Mouse (Mus musculus) heart, postnatal 36 days (tissue): Measurements from ENCODE around the gene C330021F23Rik. TPM values are rescaled to one million over a fixed set of nuclear protein-coding genes. Genes with fewer than 3 reads are reported as not detected.

Experiments
- DNase-seq, 2 experiments: peaks; one replicate each; pipeline ENCODE4 v3.0.0; 2021 to 2022
- intact Hi-C: fragments of 180-260 bp; cut with DNase I; formaldehyde crosslinking; loops from one replicate; pipeline ENCODE4 v1.15.1; 2025
- total RNA-seq, 2 experiments: library from RNA; stranded (reverse); gene quantifications; 2 replicates each; pipeline ENCODE4 v1.2.3; 2021

C330021F23Rik gene
- total RNA-seq, 2 experiments from 2014 or later: not detected

GRCm38 (mm10) chr8:3631478-3631875 is 63.7 kb downstream of the C330021F23Rik start:
- intact Hi-C loops: no loop called here
- no peak for DNase-seq

Other genes with a start within 250 kb of the C330021F23Rik start
- gene A430078G23Rik, start 214.6 kb upstream of the C330021F23Rik start, total RNA-seq: under 1 TPM; 0.30 to 0.53 TPM
- gene Arhgef18, start 175.0 kb upstream of the C330021F23Rik start, total RNA-seq: 10 to 100 TPM; 18.7 to 20.4 TPM
- gene Pex11g, start 100.3 kb upstream of the C330021F23Rik start, total RNA-seq: 1 to 10 TPM; 3.2 to 4.1 TPM
- not detected for gene Tex45, start 97.1 kb upstream of the C330021F23Rik start, total RNA-seq
- gene Zfp358, start 74.9 kb upstream of the C330021F23Rik start, total RNA-seq: 10 to 100 TPM; 30.3 to 31.3 TPM
- gene Mcoln1, start 67.5 kb upstream of the C330021F23Rik start, total RNA-seq: 10 to 100 TPM; 22.9 to 23.2 TPM
- 10 to 100 TPM in 1 of 2 experiments, 1 to 10 TPM in 1; 8.1 to 14.3 TPM for gene Pnpla6, start 52.6 kb upstream of the C330021F23Rik start, total RNA-seq
- 1 to 10 TPM; 1.1 to 1.4 TPM for gene Camsap3, start 19.3 kb downstream of the C330021F23Rik start, total RNA-seq
- gene Xab2, start 53.3 kb downstream of the C330021F23Rik start, total RNA-seq: 10 to 100 TPM; 17.1 to 17.5 TPM
- gene Pet100, start 53.6 kb downstream of the C330021F23Rik start, total RNA-seq: 10 to 100 TPM; 77.5 to 81.7 TPM
- not detected for gene Pcp2, start 57.6 kb downstream of the C330021F23Rik start, total RNA-seq
- 1 to 10 TPM; 4.4 to 6.4 TPM for gene Stxbp2, start 63.0 kb downstream of the C330021F23Rik start, total RNA-seq
- 1 to 10 TPM in 1 of 2 experiments, under 1 TPM in 1; 0.84 to 1.6 TPM for gene Retn, start 87.8 kb downstream of the C330021F23Rik start, total RNA-seq
- under 1 TPM; 0.39 to 0.46 TPM for gene Mcemp1, start 97.8 kb downstream of the C330021F23Rik start, total RNA-seq
- gene Fcor, start 104.4 kb downstream of the C330021F23Rik start, total RNA-seq: 1 to 10 TPM in 1 of 2 experiments, not detected in 1; 2.5 TPM
- 10 to 100 TPM; 17.2 to 21.0 TPM for gene Trappc5, start 108.3 kb downstream of the C330021F23Rik start, total RNA-seq
- gene Fcer2a, start 126.2 kb downstream of the C330021F23Rik start, total RNA-seq: under 1 TPM; 0.33 to 0.72 TPM
- under 1 TPM; 0.64 to 0.84 TPM for gene Clec4g, start 152.7 kb downstream of the C330021F23Rik start, total RNA-seq
- under 1 TPM in 1 of 2 experiments, not detected in 1; 0.53 TPM for gene Cd209a, start 181.0 kb downstream of the C330021F23Rik start, total RNA-seq